Mouse (Mus musculus) c-Kit-positive CD71-negative TER-119-negative erythroid progenitor cells, embryonic 14.5 days (primary cell): ENCODE results near the gene Rbfox2.
"Not testable (repeated sequence)": the region's sequence is repeated elsewhere in the genome, so short reads cannot be mapped to it uniquely, and the experiment has no call there.

ENCODE experiments used
- DNase-seq: peaks from one replicate; pipeline ENCODE4 v3.0.0-alpha.2; 2013; ENCODE audit warnings: low read depth

Gene Rbfox2

DNA sequence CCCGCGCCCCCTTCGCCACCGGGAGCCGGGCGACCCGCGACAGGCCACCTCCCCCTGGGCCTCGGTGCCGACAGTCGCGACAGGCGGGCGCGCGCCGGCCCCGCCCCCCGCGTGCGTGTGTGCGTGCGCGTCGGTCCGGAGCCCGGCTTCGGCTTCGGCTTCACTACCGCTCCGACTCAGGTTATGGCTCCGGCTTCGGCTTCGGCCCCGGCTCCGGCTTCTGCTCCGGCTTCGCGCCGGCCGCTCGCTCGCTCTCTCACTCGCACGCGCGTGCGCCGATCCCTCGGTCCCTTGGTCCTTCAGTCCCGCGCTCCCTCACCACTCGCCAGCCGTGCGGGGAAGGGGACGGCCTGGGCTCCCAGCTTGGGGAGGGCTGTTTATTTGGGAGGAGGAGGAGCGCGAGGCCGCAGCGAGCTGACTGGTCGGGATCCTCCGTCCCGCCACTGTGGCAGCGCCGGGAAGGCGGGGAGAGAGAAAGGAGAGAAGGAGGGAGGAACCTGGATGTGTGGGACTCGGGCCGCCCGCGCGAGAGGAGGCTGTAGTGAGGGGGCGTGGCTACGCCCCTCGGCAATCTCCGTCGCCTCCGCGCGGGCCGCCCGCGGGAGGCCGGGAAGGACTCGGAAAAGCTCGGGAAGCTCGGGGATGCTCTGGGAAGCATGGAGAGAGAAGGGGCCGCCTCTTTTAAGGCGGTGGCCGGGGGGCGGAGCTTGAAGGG, at the start of gene Rbfox2:
Rbfox2 (minus strand) TSS at position 458 of the 715 bp plus-strand sequence.
- DNase-seq: peak; percentile 40

DNA sequence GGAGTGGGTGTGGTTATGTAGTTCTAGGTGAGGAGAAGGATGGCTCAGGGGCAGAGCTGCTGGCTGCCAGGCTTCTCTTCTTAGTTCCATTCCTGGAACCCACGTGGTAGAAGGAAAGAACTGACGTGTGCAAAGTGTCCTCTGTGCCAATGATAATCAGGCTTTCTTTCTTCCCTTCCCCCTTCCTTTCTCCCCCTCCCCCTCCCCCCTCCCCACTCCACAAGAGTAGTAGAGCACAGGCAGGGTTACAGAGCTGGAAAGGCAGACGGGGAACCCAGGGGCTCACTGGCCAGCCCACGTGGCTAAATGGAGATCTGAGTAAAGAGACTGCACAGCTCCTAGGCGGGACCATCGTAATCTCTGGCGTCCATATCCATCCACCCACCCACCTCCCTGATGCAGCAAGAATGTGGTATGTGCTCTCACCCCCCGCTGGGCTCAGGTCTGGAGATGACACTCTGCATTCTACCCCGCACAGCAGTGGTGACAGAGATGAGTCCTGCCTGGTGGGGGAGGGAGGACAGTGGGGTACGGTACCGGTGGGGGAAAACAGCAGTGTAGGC, 49.5 kb upstream of the Rbfox2 start:
- no peak for DNase-seq

DNA sequence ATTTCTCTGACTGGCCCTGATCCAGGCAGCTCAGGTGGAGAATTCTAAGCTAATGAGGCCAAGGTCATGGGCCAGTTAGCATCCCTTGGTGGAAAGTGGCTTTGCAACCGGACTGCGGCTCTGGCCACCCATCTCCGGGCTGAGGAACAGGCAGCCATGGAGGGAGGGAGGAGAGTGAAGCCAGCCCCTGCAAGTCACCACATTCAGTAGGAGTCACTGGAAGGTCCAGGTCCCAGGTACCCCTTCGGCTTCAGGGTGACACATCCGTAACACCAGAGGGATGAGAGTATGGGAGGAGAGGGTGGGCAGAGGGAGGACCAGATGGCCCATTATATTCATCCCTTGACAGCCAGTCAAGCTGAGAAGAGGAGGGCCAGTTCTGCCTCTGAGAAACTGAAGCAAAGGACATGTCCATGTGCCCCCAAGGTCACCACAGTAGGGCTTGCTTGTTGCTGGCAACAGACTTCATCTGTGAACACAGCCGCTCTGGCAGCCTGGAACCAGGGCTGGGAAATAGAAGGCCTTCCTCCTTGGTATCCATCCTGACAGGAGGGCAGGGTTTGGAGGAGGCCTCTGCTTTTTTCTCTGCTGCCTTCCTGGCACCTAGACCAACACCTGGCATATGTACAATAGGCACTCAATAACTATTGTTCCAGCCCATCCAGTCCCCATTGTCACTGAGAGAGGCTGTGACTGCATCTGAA, 48.2 kb upstream of the Rbfox2 start:
- no peak for DNase-seq

DNA sequence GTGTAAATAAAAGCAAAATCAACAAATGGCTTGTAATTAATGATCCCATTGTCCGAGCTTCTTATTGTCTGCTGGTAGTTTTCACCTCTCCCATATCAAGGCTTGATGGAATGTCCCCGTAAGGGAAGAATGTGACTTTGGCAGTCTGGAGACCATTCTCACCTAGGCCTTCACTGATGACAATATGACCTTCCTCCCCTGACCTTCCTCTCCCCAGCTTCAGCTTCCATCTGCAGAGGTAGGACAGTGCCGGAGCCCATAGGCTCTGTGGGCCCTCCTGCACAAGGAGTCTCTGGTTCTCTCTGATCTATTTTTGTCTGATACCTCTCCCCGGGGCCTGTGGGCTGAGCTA, 47.7 kb upstream of the Rbfox2 start:
- DNase-seq: no peak

DNA sequence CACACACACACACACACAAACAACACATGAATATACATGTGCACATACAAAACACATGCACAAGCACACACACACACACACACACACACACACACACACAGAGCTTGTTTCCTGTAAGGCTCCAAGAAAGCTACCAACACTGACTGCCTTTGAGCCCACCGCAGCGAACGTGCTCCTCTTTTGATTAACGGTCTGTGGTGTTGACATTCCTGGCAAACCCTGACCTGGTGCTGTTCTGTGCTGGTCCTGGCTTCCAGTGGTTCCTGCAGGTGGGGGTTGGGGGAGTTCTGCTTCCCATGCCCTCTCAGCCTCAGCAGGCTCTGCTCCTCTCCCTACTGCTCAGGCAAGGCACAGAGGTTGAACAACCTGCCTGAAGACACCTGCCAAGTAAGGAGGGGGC, 47.0 kb upstream of the Rbfox2 start:
- no peak for DNase-seq

DNA sequence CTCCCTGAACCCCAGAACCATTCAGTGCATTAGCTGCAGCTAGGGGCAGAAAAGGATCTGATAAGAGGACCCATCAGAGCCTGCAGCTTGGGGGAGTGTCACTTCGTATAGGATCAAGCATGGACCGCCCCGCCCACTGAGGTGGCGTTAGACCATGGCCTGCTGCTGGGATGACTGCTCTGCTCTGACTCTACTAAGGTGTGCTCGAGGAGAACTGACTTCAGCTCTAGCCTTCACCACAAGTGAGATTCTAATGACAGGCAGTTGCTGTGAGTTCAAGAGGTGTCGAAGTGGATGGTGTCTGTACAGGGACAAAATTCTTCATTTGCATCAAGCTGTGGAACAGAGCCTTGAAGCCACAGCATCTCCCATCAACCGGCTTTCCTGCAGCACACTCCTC, 46.1 kb upstream of the Rbfox2 start:
- no peak for DNase-seq

DNA sequence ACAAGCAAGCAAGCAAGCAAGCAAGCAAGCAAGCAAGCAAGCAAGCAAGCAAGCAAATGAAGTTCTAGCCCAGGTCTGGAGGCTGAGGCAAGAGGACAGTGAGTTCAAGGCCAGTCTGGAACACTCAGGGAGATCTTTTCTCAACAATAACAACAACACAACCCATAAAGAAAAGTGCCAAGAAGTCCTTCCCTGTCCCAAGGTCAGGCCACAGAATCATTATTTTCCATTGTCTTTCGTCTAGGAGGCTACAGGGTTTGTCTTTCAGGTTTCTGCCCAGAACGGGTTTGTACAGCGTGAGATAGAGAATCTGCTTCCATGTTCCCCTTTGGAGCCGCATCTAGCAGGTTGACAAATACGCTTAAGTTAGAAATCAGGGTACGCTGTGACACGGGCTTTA, 43.3 kb upstream of the Rbfox2 start:
- no peak for DNase-seq

DNA sequence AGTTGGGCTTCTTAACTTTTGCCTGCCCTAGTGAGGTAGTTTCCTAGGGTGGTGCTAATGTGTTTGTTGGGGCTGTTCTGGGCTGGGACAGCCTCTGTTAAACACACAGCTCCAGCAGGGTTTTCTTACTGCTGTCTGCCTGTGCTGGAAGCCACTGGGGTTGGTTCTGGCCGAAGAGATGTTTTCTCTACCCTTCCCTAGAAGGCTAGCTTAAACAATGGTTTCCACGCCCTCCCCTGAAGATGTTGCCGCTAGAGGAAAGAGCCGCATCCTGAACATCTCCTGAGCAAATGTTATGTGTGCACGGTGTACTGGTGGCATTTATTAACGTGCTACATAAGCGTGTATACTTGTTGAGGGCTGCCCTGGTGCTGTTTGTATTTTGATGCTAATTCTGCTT, 41.3 kb upstream of the Rbfox2 start:
- DNase-seq: no peak

DNA sequence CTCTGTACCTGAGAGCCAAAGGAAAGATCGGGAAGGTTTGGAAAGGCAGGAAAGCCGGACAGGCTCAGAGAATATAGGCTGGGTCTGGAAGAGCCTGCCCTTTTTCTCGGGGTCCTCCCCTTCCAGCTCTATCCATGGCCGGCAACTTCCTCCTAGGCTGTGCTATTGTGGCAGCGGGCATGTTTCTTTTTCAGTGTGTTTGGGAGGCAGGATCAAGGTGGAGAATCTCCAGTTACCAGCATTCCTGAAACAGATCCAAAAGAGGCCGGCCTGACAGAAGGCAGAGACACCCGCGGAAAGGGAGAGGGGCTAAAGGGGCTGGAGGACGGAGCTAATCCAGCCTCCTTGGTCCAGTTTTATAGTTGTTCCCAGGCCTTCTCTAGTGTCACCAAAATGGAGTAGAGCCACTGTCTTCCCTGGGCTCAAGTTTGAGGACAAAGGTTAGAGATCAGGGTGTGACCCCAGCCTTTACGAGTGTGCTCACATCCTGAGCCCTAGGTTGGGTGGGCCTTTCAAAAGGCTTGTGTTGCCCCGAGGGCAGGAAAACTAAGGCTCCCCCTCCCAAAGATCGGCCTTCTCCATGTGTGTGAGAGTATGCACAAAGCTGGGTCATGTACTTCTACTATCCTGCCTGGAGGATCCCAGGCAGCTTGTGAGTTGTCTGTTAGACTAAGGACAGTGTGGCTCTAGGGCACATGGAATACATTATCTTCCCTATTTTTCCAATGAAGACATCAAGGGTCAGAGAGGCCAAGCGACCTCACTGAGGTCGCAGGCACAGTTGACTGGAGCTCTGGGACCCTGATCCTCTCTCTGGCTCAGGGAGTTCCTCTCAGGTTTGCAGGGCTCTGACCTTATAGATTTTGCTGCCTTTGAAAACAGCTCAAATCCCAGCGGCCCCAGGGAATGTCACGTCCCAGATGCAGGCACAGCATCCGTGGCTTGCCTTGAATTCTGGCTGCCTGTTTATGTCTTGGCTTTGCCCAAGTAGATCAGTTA, 37.6 kb upstream of the Rbfox2 start:
- no peak for DNase-seq

DNA sequence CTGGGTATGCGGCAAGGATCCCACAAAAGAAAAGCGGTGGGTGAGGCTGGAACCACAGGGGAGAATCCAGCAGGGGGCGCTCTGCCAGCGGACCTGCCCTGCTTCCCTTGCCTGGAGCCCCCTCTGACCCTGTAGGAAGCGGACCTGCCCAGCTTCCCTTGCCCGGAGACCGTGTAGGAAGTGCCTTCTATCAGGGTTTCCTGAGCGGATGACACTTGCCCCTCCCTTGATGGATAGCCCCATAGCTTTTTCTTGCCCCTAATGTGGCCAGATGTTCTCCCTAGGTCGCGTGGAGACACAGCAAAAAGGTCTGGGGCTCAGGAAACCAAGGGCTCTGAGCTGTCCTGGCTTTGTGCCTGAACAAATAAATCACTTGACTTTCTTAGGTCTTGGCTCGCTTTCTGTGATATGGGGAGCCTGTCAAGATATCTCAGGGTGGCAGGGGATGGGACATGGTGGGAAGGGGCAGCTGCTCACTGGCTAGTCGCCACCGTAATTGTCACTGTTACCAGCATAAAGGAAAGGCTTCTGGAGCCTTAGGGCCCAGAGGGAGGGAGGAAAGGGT, 36.8 kb upstream of the Rbfox2 start:
- DNase-seq: peak; percentile 38

DNA sequence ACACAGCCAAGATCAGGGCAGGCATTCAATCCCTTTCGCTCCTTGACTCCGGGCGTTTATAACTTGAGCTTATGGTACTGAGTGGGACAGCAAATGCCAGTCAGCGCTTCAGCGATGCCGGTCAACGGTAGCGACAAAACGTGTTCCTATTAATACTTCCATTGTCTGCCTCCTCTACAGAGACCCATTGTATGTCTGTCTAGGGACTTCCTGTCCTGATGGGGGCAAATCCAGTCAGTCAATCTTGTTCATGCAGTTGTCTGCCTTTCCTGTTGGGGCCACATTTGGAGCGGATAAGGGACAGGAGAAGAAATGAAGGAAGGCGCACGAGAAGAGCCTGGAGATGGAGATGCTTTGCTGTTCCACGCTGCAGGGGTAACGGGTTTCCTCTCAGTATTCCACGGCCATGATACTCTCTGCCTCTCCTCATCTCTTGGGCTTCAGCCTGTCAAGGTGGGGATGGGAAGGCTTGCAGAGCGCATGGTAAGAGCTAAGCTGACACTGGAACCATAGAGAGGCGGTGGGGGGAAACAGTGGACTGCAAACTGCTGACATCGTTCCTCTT, 36.2 kb upstream of the Rbfox2 start:
- DNase-seq: no peak

DNA sequence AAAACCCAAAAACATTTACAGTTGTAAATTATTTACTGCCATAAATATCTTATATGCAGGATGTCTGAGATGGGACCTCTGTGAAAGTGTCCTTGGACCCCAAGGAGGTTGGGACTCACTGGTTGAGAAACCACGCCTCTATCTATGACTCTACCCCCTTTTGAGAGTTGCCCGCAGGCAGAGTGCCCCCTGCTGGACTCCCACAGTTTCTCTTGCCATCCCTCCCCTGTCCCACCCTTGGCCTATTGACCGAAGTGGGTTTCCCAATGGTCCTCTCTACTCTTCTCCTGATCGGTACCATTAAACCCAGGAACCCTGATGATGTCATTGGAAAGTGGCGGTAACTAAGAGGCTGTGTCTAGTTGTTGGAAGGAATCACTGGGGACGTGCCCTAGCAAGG, 35.2 kb upstream of the Rbfox2 start:
- no peak for DNase-seq

DNA sequence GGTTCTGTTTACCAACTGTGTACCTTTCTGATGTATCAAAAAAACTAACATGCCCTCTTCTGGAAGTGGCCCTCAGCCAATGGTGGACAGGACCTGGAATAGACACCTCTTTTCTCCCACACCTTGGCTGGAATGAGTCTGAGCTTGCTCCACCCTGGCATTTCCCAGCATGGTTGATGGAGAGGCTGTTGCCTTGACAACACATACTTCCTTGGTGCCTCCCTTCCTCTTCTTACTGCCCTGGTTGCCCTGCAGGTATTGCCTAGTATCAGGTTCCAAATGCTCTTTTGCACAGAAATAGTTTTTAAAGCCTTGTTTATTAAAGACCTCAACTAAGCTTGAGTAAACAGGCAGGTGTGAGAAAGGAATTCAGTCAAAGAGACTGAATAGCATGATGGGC, 33.8 kb upstream of the Rbfox2 start:
- no peak for DNase-seq

DNA sequence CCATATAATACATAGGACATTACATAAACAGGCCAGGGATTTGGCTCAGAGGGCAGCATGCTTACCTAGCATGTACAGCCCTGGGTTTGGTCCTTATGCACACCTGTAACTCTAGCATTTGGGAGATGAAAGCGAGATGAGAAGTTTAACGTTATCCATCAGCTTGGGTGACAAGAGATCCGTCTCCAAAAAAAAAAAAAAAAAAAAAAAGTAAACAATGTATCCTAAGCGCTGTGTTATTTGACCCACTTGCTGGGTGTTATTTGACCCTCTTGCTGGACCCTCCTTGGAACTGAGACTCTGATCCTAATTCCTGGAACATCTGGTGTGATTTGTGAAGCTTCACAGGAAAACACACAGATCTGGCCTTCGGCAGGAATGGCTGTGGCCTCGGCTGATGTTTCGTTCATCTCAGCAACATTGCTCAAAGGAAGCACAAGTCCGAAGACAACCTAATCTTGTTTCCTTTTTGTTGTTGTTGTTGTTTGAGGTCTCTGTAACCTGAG, 32.2 kb upstream of the Rbfox2 start:
- no peak for DNase-seq

DNA sequence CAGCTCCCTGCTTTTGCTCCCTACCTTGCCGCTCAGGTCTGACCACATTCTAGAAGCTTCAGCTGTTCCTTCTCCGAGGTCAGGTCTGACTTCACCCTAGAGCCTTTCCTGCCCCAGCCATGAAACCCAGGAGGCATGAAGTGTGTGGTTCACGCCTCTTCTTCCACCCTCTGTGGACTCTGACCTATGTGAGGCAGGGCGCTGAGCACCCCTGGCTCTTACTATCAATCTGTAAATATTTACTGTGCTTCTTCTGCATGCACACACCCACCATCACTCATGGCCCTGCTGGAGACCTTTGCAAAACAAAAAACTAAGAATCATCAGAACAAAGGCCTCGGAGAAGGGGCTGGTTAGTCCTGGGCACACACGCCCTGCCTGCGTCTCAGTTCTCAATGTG, 31.6 kb upstream of the Rbfox2 start:
- DNase-seq: no peak

DNA sequence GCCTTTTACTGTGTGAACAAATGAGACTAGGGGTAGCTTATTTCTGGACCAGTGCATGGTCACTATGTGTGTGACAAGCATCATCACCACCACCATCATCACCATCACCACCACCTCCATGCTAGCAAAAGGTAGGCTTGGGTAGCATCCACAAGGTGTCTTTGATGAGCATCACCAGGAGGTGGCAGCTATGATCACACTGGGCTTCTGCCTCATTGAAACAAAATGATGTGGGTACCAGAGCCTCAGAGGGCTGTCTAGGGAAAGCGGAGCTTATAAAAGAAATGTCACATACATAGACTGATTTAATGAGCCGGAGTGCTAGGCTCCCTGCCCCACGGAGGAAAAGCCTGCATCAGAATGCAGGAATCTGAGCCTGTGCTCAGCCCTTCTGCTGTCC, 31.1 kb upstream of the Rbfox2 start:
- DNase-seq: no peak

DNA sequence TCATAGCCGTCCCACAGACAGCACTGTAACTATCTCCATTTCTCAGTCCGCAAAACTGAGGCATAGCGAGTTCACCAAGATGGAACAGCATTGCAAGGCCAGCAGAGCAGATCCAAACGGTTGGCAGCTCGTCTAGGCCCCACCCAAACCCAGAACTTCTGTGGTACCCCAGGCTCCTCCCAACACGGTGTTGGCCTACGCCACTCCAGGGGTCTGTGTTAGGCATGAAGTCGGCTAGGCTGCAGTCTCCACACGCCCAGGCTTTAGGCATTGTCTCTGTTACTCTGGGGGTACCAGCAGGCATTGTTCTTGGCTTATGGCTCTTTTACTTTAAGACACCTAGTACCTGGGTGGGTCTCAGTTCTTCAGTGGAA, 30.2 kb upstream of the Rbfox2 start:
- no peak for DNase-seq

DNA sequence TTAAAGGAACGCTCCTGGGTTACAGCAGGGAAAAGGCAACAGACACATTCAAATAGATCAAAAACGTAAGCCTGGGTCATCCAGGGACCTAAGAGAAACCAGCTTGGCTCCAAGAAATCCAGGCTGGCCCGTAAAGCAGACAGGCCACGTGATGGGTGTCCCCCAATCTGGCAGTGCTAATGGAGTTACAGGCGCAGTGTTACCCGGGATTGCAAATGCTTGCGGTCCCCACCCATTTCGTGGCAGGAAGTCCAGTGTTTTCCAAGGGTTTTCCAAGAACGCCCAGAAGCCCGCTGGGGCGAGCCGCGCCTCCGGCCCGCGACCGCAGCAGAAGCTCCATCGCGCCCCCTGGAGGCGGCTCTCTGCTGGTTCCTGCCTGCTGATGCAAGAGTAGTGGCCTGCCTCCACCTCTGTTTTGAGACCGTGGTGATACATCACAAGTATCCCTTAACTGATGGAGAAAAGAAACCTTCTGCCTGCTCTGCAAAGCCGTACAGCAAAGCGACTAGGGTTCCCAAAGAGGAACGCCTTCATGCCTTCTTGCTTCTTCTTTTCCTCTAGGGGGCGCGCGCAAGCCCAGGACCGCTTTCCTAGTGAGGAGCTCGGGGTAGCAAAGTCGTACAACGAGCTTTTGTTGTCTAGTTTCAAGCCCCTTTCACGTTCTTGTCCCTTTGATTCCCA, 29.6 kb upstream of the Rbfox2 start:
- peak; percentile 50 for DNase-seq

DNA sequence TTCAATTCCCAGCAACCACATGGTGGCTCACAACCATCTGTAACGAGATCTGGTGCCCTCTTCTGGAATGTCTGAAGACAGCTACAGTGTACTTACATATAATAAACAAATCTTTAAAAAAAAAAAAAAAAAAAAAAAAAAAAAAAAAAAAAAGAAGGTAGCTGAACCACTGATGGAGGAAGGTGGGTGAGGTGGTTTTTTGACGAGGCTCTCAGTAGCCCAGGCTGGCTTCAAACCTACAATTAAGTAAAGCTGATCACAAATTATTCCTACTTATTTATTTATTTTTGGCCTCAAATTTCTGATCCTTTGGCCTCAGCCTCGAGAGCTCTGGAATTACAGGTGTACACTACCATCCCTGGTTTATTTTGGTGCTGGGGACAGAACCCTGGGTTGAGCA, 28.4 kb upstream of the Rbfox2 start:
- DNase-seq: not testable (repeated sequence)

DNA sequence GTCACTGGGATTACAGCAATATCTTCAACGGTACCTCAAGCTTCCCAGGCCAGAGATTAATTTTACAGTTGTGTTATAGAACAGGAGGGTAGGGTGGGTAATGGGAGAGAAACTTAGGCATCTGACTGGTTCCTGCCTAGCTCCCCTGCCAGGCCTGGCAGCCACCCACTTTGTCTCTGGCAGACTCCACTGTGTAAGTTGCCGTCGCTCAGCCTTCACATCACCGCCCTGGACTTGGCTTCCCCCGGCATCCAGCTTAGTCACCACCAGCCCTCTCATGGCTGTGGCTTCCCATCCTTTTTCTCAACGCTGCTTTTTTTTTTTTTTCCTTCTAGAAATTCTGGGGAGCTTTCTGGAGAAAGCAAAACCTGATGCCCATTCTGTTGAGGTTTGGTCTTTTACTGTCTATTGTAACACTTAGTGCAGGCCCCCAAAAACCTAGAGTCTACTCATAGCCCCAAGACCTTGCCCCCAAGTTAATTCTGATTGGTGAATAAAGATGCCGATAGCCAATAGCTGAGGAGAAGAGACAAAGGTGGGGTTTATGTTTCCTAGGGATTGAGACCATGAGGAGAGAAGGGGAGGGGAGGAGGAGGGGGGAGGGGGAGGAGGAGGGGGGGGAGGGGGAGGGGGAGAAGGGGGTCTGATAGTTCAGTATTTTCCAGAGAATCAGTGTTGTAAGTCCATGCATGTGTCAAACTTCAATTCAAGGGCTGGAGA, 25.6 kb upstream of the Rbfox2 start:
- DNase-seq: no peak
